Mouse (Mus musculus) brain, embryonic 14.5 days (tissue): ENCODE data around the gene Six5.

Source experiments
- CTCF ChIP-seq: fragments of 200-500 bp; IDR thresholded peaks from 2 replicates; pipeline ENCODE4 v1.5.1; 2012; ENCODE audit warnings: inconsistent platforms, mild to moderate bottlenecking, moderate library complexity, borderline replicate concordance; ENCODE audit not compliant: insufficient read depth, insufficient read length; ENCODE audit errors: extremely low read depth
- POLR2A ChIP-seq: fragments of 200-500 bp; IDR thresholded peaks from 2 replicates; pipeline ENCODE4 v1.6.1; 2012; ENCODE audit warnings: mild to moderate bottlenecking, inconsistent platforms, borderline replicate concordance; ENCODE audit not compliant: poor library complexity, insufficient read depth, insufficient read length, severe bottlenecking; ENCODE audit errors: extremely low read depth

- no peak for TF ChIP-seq POLR2A
- no peak for TF ChIP-seq CTCF
These were observed 12.2 kb upstream of the Six5 start for GRCm38 (mm10) chr7:19082171-19082570.
